Mouse (Mus musculus) kidney, adult 11 months (tissue): Measurements from ENCODE around the gene Serinc5.

Experiments
- DNase-seq: peaks from one replicate; pipeline ENCODE4 v3.0.0; 2022

The Serinc5 gene

GRCm38 (mm10) chr13:92753676-92754075 is 142.8 kb downstream of the Serinc5 start:
- no peak for DNase-seq

- DNase-seq, result no peak
These were observed 144.1 kb downstream of the Serinc5 start for GRCm38 (mm10) chr13:92755036-92755435.

- DNase-seq, result no peak
These were observed 147.2 kb downstream of the Serinc5 start for GRCm38 (mm10) chr13:92757972-92758585.

- DNase-seq, result no peak
These were observed 148.2 kb downstream of the Serinc5 start for GRCm38 (mm10) chr13:92759096-92759495.

- no peak for DNase-seq
These were observed 149.6 kb downstream of the Serinc5 start for GRCm38 (mm10) chr13:92760519-92760918.
